Mouse (Mus musculus) heart, postnatal 0 days (tissue): ENCODE results near the gene Col28a1. TPM values are rescaled to one million over a fixed set of nuclear protein-coding genes. Genes with fewer than 3 reads are reported as not detected.

ENCODE experiments used
- ATAC-seq: fragments of 200-750 bp; cut with Nextera tagmentation; 2 replicates; pipeline ENCODE4 v1.8.0; 2017; ENCODE audit warnings: low read depth, moderate number of reproducible peaks, moderate library complexity; ENCODE audit not compliant: insufficient read depth
- DNase-seq: peaks from one replicate; pipeline ENCODE4 v3.0.0-alpha.2; 2016; ENCODE audit warnings: low spot score
- H3K27ac ChIP-seq: fragments of 300-500 bp; sonication (generic); 2 replicates; pipeline ENCODE4 v1.5.1; 2014; ENCODE audit warnings: low read depth, mild to moderate bottlenecking
- H3K27me3 ChIP-seq: fragments of 300-500 bp; sonication (generic); 2 replicates; pipeline ENCODE4 v1.6.1; 2014; ENCODE audit warnings: low read length, mixed read lengths; ENCODE audit not compliant: control insufficient read depth, insufficient read depth
- H3K36me3 ChIP-seq: fragments of 300-500 bp; sonication (generic); replicated peaks from 2 replicates; pipeline ENCODE4 v1.6.1; 2014; ENCODE audit warnings: low read length, mixed read lengths; ENCODE audit not compliant: control insufficient read depth, insufficient read depth
- H3K4me1 ChIP-seq: fragments of 300-500 bp; sonication (generic); 2 replicates; pipeline ENCODE4 v1.6.1; 2014; ENCODE audit warnings: antibody characterized with exemption; ENCODE audit not compliant: control insufficient read depth, insufficient read depth
- H3K4me2 ChIP-seq: fragments of 300-500 bp; sonication (generic); 2 replicates; pipeline ENCODE4 v1.6.1; 2014; ENCODE audit warnings: low read depth, mild to moderate bottlenecking, low read length, moderate library complexity
- H3K4me3 ChIP-seq: fragments of 300-500 bp; sonication (generic); 2 replicates; pipeline ENCODE4 v1.5.1; 2014; ENCODE audit warnings: low read depth, low read length
- H3K9ac ChIP-seq: fragments of 300-500 bp; sonication (generic); replicated peaks from 2 replicates; pipeline ENCODE4 v1.6.1; 2014; ENCODE audit warnings: low read depth, low read length, mixed read lengths
- H3K9me3 ChIP-seq: fragments of 300-500 bp; sonication (generic); replicated peaks from 2 replicates; pipeline ENCODE4 v1.6.1; 2016; ENCODE audit warnings: low read length; ENCODE audit not compliant: control insufficient read depth
- CTCF ChIP-seq: IDR thresholded peaks from 2 replicates; pipeline ENCODE4 v1.5.1; 2016; ENCODE audit warnings: antibody characterized with exemption, control low read depth, low read depth
- EP300 ChIP-seq: IDR thresholded peaks from 2 replicates; pipeline ENCODE4 v1.6.1; 2016; ENCODE audit warnings: antibody characterized with exemption, low read depth
- WGBS: fragments of 180-500 bp; shearing (Covaris S2); extraction: QIAGEN DNeasy Blood & Tissue Kit; methylation state at CpG from one replicate; pipeline ENCODE4 v1.1.7; 2014; 5-methylcytosine and 5-hydroxymethylcytosine counted together
- polyA plus RNA-seq: library from polyadenylated mRNA; unstranded; fragments of >200 nt; fragmentation: Nextera tagmentation; extraction: Ambion mirVana; gene quantifications from 2 replicates; pipeline ENCODE4 v1.2.1, GENCODE M21; 2015
- total RNA-seq: library from RNA; depleted of rRNA; stranded (reverse); fragments of >200 nt; gene quantifications from 2 replicates; pipeline ENCODE4 v1.2.3, GENCODE M21; 2014; ENCODE audit warnings: low replicate concordance

Gene Col28a1
- total and polyA plus RNA-seq, 2 experiments from 2014 or later, result 0.20 TPM; not detected in 1

DNA sequence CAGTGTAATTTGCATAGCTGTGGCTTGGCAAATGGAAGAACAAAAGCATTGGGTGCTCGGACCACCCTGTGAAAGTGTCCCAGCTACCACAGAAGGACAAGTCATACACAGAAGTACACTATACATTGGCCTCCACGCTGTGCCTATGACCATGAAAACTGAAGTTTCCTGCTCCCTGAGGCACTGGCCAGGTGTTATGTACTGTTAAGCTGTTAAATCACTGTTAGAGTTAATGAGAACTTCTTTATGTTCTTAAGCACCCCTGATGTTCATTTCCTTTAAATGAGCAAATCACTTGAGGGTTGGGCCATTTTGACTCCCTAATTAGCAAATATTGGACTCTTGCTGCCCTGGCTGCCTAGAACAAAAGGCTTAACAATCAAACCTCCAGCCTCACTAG is 73.3 kb downstream of the Col28a1 start:
- no peak for TF ChIP-seq EP300
- TF ChIP-seq CTCF, result no peak
- H3K4me1 ChIP-seq, result no peaks in the 10 kb centered on the region
- WGBS, result 78% methylated on average over 2 of the region's 2 CpGs
- H3K9ac ChIP-seq, result no peak overlapping the region
- H3K36me3 ChIP-seq, result no peaks in the 10 kb centered on the region
- H3K27ac ChIP-seq, result no peak overlapping the region
- DNase-seq (no peak), ATAC-seq (no peak)
- H3K27me3 ChIP-seq, result no peaks in the 10 kb centered on the region
- 0 out of 2 replicates have a peak, but pooled peaks cover 4% of the 10 kb centered on the region for H3K9me3 ChIP-seq
- H3K4me3 ChIP-seq, result no peak overlapping the region
- no peak overlapping the region for H3K4me2 ChIP-seq

GRCm38 (mm10) chr6:8118577-8118976 is 73.8 kb downstream of the Col28a1 start:
- H3K9me3 ChIP-seq, result 0 out of 2 replicates have a peak, but pooled peaks cover 5% of the 10 kb centered on the region
- no peaks in the 10 kb centered on the region for H3K4me1 ChIP-seq
- DNase-seq (no peak), ATAC-seq (no peak)
- H3K4me3 ChIP-seq, result no peak overlapping the region
- H3K27ac ChIP-seq, result no peak overlapping the region
- H3K27me3 ChIP-seq, result no peaks in the 10 kb centered on the region
- no peak overlapping the region for H3K9ac ChIP-seq
- no peak overlapping the region for H3K4me2 ChIP-seq
- H3K36me3 ChIP-seq, result no peaks in the 10 kb centered on the region
- TF ChIP-seq EP300 (no peak), CTCF (no peak)
- WGBS, result 81% methylated on average over 2 of the region's 2 CpGs

GRCm38 (mm10) chr6:8105870-8106706 is 86.3 kb downstream of the Col28a1 start:
- no peaks in the 10 kb centered on the region for H3K9me3 ChIP-seq
- DNase-seq (peak; percentile 91), ATAC-seq (peak; percentile 96)
- H3K36me3 ChIP-seq, result no peaks in the 10 kb centered on the region
- no peaks in the 10 kb centered on the region for H3K27me3 ChIP-seq
- H3K4me1 ChIP-seq, result peaks cover 12% of the 10 kb centered on the region
- TF ChIP-seq EP300, result peak; percentile 92
- TF ChIP-seq CTCF, result no peak
- H3K4me3 ChIP-seq, result no peak overlapping the region
- H3K9ac ChIP-seq, result no peak overlapping the region
- H3K27ac ChIP-seq, result peak overlapping the region; percentile 76
- 36% methylated on average over 10 of the region's 10 CpGs for WGBS
- peak overlapping the region; percentile 21; the same call in 1 of the 2 replicates for H3K4me2 ChIP-seq

DNA sequence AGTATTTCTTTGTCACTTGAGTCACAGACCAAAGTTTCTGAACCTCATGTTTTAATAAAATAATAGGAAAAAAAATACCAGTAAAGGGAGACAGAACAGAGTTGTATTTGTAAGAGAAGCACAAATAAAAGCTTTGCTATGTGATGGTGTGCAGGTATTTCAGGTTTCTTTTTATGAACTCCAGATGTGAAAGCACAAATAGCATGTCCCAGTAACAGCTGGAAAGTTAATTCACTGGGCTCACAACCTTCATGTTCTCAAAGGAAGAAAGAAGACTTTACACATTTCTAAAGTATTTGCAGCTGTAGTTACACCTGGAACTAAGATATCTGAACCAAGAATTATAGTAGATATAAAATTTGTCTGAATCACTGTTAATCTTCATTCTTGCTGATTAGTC is 91.2 kb downstream of the Col28a1 start:
- Histone ChIP-seq H3K4me3 (no peak overlapping the region), H3K4me2 (no peak overlapping the region), H3K27ac (no peak overlapping the region), H3K9me3 (no peaks in the 10 kb centered on the region), H3K9ac (no peak overlapping the region), H3K36me3 (no peaks in the 10 kb centered on the region), H3K27me3 (no peaks in the 10 kb centered on the region), H3K4me1 (peaks cover 6% of the 10 kb centered on the region; the same call in 1 of the 2 replicates)
- TF ChIP-seq CTCF, result no peak
- TF ChIP-seq EP300, result no peak
- DNase-seq (no peak), ATAC-seq (no peak)

DNA sequence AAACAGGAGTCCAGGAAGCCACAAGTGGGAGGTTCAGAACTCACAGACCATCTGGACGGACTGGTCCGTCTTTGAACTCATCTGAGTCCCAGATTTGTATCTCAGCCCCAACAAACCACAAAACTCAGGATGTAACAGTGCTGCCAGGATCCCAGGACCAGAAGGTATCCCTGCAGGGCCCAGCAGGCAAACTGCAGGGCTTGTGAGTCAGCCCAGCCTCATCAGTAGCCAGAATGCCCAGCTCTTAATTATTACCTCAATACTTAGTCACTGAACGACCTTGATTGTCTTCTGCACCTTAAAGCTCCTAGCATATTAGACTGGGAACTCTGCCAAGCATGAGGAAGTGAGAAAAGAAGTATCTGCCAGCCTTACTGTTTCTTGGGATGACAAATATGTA is 96.6 kb downstream of the Col28a1 start:
- no peak overlapping the region for H3K9ac ChIP-seq
- no peak overlapping the region for H3K4me3 ChIP-seq
- TF ChIP-seq CTCF (no peak), EP300 (no peak)
- no peak overlapping the region for H3K27ac ChIP-seq
- no peak for ATAC-seq
- no peaks in the 10 kb centered on the region for H3K27me3 ChIP-seq
- no peaks in the 10 kb centered on the region for H3K36me3 ChIP-seq
- DNase-seq, result no peak
- H3K9me3 ChIP-seq, result no peaks in the 10 kb centered on the region
- no peak overlapping the region for H3K4me2 ChIP-seq
- H3K4me1 ChIP-seq, result 0 out of 2 replicates have a peak, but pooled peaks cover 12% of the 10 kb centered on the region
- 55% methylated on average over 3 of the region's 3 CpGs for WGBS
